Mouse (Mus musculus): ENCODE measurements at regions not wholly inside any gene's neighbourhood (a gene's known extent, or its start where the extent isn't known, plus 50 kb on each side); places are given as distances from the start of the nearest gene placed in this dataset.

DNA sequence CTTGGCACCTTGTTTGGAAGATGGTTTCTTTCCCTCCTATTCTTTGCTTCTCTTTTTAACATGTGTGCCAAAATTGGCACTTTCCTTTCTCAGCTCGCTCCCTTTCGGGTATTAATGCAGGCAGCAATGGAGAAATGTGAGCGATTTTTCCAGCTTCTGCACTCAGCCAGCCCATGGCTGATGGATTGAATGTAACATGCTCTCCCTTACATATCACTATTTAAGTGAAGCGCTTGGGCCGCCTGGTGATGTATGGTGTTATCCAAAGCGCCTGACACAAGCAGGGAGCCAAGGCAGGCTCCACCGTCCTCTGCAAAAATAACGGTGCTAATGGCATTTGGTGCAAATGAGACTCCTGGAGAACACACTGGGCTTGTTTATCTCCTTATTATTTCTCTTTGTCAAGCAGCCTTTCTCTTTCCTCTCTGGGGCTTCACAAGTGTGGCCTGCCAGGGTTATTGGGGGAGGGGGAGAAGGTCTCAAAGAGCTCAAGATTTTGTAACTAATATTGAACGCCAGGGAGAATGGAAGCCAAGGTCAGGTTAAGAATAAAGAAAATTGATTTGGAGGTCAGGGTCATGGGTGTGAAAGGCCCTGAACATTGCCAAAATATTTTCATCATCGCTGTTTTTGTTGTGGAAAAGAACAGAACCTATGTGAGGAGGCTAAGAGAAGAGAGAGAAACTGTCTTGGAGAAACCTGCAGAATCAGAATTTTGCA, 497.9 kb upstream of the Smim15 start:
- DNase-seq (ENCODE audit: low spot score in 2 of 2): peak in 1 of 2 experiments; percentile 18

GRCm38 (mm10) chr13:107541635-107541955, 502.7 kb upstream of the Smim15 start:
- DNase-seq (ENCODE audit: low spot score in 2 of 2): peak in 1 of 2 experiments; percentile 12

- DNase-seq (ENCODE audit: low spot score in 2 of 2): no peak
Measured at GRCm38 (mm10) chr13:107540784-107541634, 503.2 kb upstream of the Smim15 start.

DNA sequence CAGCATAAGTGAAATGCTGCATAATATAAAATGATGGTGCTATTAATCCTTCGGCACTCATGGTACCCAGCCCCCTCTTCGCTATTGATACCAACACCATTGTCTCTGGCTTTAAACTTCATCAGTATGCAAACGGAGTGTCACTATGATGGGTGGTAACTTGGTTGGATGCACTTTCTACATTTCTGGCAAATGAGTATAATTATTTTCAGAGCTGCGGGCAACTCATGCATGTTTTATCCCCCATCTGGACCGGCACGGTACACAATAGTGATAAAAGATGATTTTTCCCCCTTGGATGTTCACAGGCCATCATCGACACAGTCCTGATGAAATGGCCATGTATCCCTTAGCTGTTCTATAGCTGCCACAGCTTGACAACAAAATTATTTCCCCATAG, 503.9 kb upstream of the Smim15 start:
- no peak for DNase-seq (ENCODE audit: low spot score in 2 of 2)

DNA sequence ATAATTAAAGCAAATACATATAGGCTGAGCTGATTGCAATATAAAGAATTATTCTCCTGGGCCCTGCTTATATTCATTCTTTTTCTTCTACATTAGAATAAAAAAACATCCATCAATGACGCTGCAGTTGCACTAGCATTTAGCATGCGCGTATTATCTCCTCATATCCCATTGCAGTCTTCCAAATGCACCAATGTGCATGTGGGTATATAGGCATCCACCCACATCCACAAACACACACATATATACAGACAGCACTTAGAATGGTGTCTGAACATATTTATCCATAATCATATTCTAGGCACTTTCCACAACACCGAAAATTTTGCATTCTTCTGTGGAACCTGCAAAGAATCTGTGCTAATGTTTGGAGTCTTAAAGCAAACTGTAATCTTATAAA, 504.4 kb upstream of the Smim15 start:
- no peak for DNase-seq (ENCODE audit: low spot score in 2 of 2)

DNA sequence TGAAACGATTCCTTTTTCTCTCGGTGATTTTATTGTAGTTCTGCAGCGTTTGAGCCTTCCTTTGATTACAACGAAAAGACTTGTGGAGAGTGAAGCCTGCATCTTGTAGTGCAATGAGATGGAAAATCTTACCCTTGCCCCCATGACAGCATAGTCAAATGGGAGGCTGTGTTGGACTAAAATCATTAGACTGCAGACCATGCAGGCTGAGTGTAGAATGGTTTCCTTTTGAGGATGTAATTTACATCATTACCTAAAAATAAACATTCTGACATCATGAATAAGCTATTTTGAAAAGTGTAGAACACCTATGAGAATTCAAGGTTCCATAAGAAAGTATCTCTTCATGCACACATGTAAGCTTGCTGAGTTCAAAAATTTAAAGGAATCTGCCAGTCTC, 504.9 kb upstream of the Smim15 start:
- DNase-seq (ENCODE audit: low spot score in 2 of 2): no peak

- DNase-seq (ENCODE audit: low spot score in 2 of 2): no peak
Measured at GRCm38 (mm10) chr13:107535213-107535612, 509.0 kb upstream of the Smim15 start.

DNA sequence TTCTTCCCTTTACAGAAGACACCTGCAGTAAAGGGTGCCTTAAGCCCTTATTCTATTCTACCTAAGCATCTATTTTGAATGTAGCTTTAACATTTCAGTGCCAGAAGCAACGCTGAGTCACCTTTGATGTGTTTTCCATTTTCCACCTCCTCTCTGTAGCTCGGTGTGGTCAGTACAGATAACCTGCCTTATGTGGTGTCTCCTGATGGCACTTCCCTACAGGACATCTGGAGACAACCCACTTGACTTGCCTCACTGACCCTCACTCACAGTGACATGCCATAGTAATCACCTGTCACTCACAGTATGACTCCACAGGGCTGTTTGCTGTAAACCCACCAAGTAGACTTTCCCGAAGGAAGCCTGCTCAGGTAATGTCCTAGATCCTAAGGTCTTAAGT, 510.9 kb upstream of the Smim15 start:
- no peak for DNase-seq (ENCODE audit: low spot score in 2 of 2)

DNA sequence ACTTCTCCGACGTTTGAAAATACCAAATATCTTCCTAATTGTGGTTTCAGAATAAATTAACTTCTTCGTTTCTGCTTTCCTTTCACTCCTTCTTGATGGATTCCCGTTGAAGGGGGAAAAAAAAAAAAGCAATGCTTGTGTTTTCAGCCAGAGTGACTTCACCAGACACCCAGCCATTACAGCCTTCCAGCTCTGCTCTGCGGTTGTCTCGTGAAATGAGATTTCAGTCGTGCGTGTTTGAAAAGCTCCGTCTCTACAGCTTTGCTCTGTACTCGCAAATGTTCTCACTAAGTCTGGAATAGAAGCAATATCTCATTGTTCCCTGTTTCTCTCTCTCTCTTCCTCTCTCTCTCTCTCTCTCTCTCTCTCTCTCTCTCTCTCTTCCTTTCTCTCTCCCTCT, 509.6 kb upstream of the Kif2a start:
- no peak for DNase-seq (ENCODE audit: low spot score in 2 of 2)

GRCm38 (mm10) chr13:107531026-107531425, 509.1 kb upstream of the Kif2a start:
- no peak for DNase-seq (ENCODE audit: low spot score in 2 of 2)

GRCm38 (mm10) chr13:107530392-107530791, 508.5 kb upstream of the Kif2a start:
- no peak for DNase-seq (ENCODE audit: low spot score in 2 of 2)

- no peak for DNase-seq (ENCODE audit: low spot score in 2 of 2)
Measured at GRCm38 (mm10) chr13:107528724-107529456, 507.0 kb upstream of the Kif2a start.

GRCm38 (mm10) chr13:107522942-107523341, 501.0 kb upstream of the Kif2a start:
- no peak for DNase-seq (ENCODE audit: low spot score in 2 of 2)

- no peak for DNase-seq (ENCODE audit: low spot score in 2 of 2)
Measured at GRCm38 (mm10) chr13:107514236-107514635, 492.3 kb upstream of the Kif2a start.

DNA sequence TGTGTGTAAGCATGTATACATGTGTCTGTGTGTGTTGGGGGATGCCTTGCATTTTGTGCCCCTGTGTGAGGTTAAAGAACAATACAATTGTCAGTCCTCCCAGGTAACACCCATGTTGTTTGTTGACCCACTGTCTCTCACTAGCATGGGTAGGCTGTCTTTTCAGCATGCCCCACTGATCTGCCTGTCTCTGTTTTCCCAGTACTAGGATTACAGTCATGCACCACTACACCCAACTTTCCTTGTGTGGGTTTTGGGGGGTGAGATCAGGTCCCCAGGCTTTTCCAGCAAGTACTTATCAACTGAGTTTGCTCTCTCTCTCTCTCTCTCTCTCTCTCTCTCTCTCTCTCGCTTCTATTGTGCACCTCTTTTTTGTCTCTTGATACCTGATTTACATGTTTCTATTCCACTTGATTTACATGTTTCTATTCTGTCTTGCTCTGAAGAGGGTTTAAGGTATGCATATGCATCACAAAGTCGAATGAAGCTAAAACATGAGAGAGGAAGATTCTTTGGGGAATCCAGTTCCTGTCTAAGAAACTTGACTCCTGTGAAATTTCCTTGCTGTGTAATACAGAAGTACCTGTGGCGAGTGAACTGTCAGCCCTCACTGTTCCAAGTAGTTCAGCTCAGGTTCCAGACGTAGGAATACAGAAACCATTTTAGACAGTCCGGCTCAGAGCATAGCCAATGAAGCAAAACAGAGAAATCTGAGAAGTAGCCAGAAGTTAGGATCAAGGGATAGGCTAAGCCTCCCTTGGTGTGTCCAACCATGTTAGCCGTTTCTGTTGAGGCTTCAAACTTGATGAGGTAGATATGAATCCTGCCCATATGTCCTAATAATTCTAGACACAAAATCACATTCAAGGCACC, 491.6 kb upstream of the Kif2a start:
- no peak for DNase-seq (ENCODE audit: low spot score in 2 of 2)

- DNase-seq (ENCODE audit: low spot score in 2 of 2): no peak
Measured at GRCm38 (mm10) chr13:107507336-107507735, 485.4 kb upstream of the Kif2a start.

- DNase-seq (ENCODE audit: low spot score in 2 of 2): no peak
Measured at GRCm38 (mm10) chr13:107506832-107507231, 484.9 kb upstream of the Kif2a start.

DNA sequence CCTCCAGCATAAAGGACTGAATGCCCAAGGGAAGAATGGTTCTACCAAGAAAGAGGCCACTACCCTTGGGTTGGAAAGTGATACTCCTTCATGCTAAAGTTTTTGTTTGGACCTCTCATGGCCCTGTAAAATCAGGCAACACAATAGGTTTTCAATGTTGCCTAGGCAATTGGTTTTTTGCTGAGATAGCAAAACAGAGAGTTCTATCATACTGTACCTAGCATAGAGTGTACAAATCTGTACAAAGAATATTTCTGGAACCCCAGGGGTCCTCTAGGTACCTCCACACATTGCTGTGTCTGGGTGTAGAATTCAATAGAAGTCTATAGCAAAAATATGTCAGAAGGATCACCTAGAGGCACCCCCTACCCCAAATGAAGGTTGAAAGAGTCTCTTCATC, 483.4 kb upstream of the Kif2a start:
- no peak for DNase-seq (ENCODE audit: low spot score in 2 of 2)

DNA sequence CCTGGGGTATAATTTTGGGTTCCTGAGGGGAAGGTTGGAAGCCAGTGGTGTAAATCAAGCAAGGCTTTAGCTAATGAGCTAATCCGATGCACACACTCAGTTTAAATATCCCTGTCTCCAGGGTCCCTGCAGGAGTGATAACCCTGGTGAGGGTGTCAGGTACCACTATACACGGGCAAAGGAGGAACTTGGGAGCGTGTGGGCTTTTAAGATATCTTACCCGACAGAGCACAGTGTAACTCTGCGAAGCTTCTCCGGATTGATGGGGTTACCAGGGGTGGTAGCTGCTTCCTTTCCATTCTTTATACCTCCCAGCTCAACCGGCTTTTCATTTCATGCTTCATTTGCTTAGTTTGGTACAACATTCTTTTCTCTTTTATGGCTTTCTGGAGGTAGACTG, 480.3 kb upstream of the Kif2a start:
- DNase-seq (ENCODE audit: low spot score in 2 of 2): no peak

GRCm38 (mm10) chr13:107500776-107501489, 479.0 kb upstream of the Kif2a start:
- no peak for DNase-seq (ENCODE audit: low spot score in 2 of 2)

DNA sequence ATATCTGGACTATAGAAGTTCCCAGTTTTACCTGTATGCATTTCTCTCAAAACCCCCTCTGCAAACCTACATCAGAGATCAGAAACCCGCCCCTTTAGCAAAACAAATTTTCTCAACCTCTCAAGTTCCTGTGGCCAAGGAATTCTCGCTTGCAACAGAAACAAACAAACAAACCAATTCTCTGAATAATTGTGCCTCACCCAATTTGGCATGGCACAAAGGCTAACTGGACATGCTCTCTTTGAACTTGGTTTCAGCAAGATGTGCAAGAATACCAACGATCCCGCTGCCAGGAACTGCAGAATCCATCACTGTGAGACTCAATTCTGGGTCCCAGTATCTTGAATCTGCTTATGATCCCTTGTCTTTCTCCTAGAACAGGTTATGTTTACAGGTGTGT, 477.4 kb upstream of the Kif2a start:
- DNase-seq (ENCODE audit: low spot score in 2 of 2): no peak
